Mouse (Mus musculus) ES-E14 (cell line): ENCODE measurements around the gene Castor2.

Source experiments
- CHD2 ChIP-seq: IDR thresholded peaks from 2 replicates; pipeline ENCODE4 v1.6.1; 2014; ENCODE audit warnings: mild to moderate bottlenecking, low read depth, low read length, inconsistent platforms
- HCFC1 ChIP-seq: IDR thresholded peaks from 2 replicates; pipeline ENCODE4 v1.6.1; 2012; ENCODE audit warnings: low read length, inconsistent platforms, borderline replicate concordance; ENCODE audit not compliant: insufficient read depth
- MAFK ChIP-seq: IDR thresholded peaks from 2 replicates; pipeline ENCODE4 v1.6.1; 2014; ENCODE audit warnings: mild to moderate bottlenecking, low read depth, low read length, inconsistent platforms; ENCODE audit not compliant: insufficient read depth
- ZC3H11A ChIP-seq: IDR thresholded peaks from 2 replicates; pipeline ENCODE4 v1.6.1; 2012; ENCODE audit warnings: low read depth, mild to moderate bottlenecking, inconsistent platforms, low read length, borderline replicate concordance
- ZNF384 ChIP-seq: IDR thresholded peaks from 2 replicates; pipeline ENCODE4 v1.6.1; 2012; ENCODE audit warnings: low read depth, low read length, inconsistent platforms

GRCm38 (mm10) chr5:134182172-134182571 lies 82.7 kb downstream of the Castor2 start:
- TF ChIP-seq ZC3H11A (no peak), HCFC1 (no peak), ZNF384 (no peak), CHD2 (no peak), MAFK (no peak)
